Mouse (Mus musculus): ENCODE results near the gene 5430427O19Rik. TPM values are rescaled to one million over a fixed set of nuclear protein-coding genes. Genes with fewer than 3 reads are reported as not detected.

5430427O19Rik gene
- 0.04 and 0.05 TPM in 2 replicates for polyA plus RNA-seq (2014; fragmentation: Nextera tagmentation; extraction: Ambion mirVana)

- Histone ChIP-seq H3K9me3 (ENCODE audit: control insufficient read depth, low read length) (no peaks in the 10 kb centered on the region), H3K4me2 (no peak within 1 kb of the TSS), H3K36me3 (ENCODE audit: control insufficient read depth, insufficient read depth, low read length) (no peaks in the 10 kb centered on the region), H3K9ac (ENCODE audit: low read length) (no peak within 1 kb of the TSS), H3K27me3 (ENCODE audit: control insufficient read depth, insufficient read depth, low read length) (no peaks in the 10 kb centered on the region), H3K27ac (ENCODE audit: low read depth, low read length) (no peak within 1 kb of the TSS), H3K4me3 (ENCODE audit: low read depth, low read length) (no peak within 1 kb of the TSS), H3K4me1 (ENCODE audit: control insufficient read depth, insufficient read depth, low read length) (no peaks in the 10 kb centered on the region)
- 80% methylated on average over 3 of the region's 3 CpGs for WGBS
- DNase-seq (ENCODE audit: low spot score, missing footprints) (no peak), ATAC-seq (ENCODE audit: low FRiP score) (no peak)
Measured at GRCm38 (mm10) chrX:85869914-85870483, at the start of gene 5430427O19Rik. 5430427O19Rik (plus strand) TSS chrX:85870354.

- 87% methylated on average over 3 of the region's 3 CpGs for WGBS
- no peaks in the 10 kb centered on the region for H3K36me3 ChIP-seq (ENCODE audit: control insufficient read depth, insufficient read depth, low read length)
- H3K4me3 ChIP-seq (ENCODE audit: low read depth, low read length): no peak overlapping the region
- H3K4me2 ChIP-seq: no peak overlapping the region
- no peaks in the 10 kb centered on the region for H3K27me3 ChIP-seq (ENCODE audit: control insufficient read depth, insufficient read depth, low read length)
- H3K27ac ChIP-seq (ENCODE audit: low read depth, low read length): no peak overlapping the region
- H3K9ac ChIP-seq (ENCODE audit: low read length): no peak overlapping the region
- no peaks in the 10 kb centered on the region for H3K9me3 ChIP-seq (ENCODE audit: control insufficient read depth, low read length)
- no peak for ATAC-seq (ENCODE audit: low FRiP score)
- DNase-seq (ENCODE audit: low spot score, missing footprints): no peak
- H3K4me1 ChIP-seq (ENCODE audit: control insufficient read depth, insufficient read depth, low read length): no peaks in the 10 kb centered on the region
Measured at GRCm38 (mm10) chrX:85827719-85828453, 42.3 kb upstream of the 5430427O19Rik start.

GRCm38 (mm10) chrX:85829000-85829399 lies 41.2 kb upstream of the 5430427O19Rik start:
- H3K27ac ChIP-seq (ENCODE audit: low read depth, low read length): no peak overlapping the region
- ATAC-seq (ENCODE audit: low FRiP score) (peak; percentile 48), DNase-seq (ENCODE audit: low spot score, missing footprints) (no peak)
- H3K4me1 ChIP-seq (ENCODE audit: control insufficient read depth, insufficient read depth, low read length): no peaks in the 10 kb centered on the region
- no peaks in the 10 kb centered on the region for H3K9me3 ChIP-seq (ENCODE audit: control insufficient read depth, low read length)
- no peaks in the 10 kb centered on the region for H3K36me3 ChIP-seq (ENCODE audit: control insufficient read depth, insufficient read depth, low read length)
- H3K27me3 ChIP-seq (ENCODE audit: control insufficient read depth, insufficient read depth, low read length): no peaks in the 10 kb centered on the region
- H3K4me3 ChIP-seq (ENCODE audit: low read depth, low read length): no peak overlapping the region
- H3K4me2 ChIP-seq: no peak overlapping the region
- H3K9ac ChIP-seq (ENCODE audit: low read length): no peak overlapping the region

GRCm38 (mm10) chrX:85839174-85839573 lies 31.0 kb upstream of the 5430427O19Rik start:
- Histone ChIP-seq H3K36me3 (ENCODE audit: control insufficient read depth, insufficient read depth, low read length) (no peaks in the 10 kb centered on the region), H3K4me3 (ENCODE audit: low read depth, low read length) (no peak overlapping the region), H3K4me2 (no peak overlapping the region), H3K9me3 (ENCODE audit: control insufficient read depth, low read length) (no peaks in the 10 kb centered on the region), H3K27me3 (ENCODE audit: control insufficient read depth, insufficient read depth, low read length) (no peaks in the 10 kb centered on the region), H3K4me1 (ENCODE audit: control insufficient read depth, insufficient read depth, low read length) (no peaks in the 10 kb centered on the region), H3K9ac (ENCODE audit: low read length) (no peak overlapping the region), H3K27ac (ENCODE audit: low read depth, low read length) (no peak overlapping the region)
- ATAC-seq (ENCODE audit: low FRiP score) (no peak), DNase-seq (ENCODE audit: low spot score, missing footprints) (no peak)

- 76% methylated on average over 3 of the region's 3 CpGs for WGBS
Measured at GRCm38 (mm10) chrX:85855938-85856337, 14.2 kb upstream of the 5430427O19Rik start.

GRCm38 (mm10) chrX:85857169-85857568 lies 13.0 kb upstream of the 5430427O19Rik start:
- Histone ChIP-seq H3K4me3 (ENCODE audit: low read depth, low read length) (no peak overlapping the region), H3K4me2 (no peak overlapping the region), H3K36me3 (ENCODE audit: control insufficient read depth, insufficient read depth, low read length) (no peaks in the 10 kb centered on the region), H3K27ac (ENCODE audit: low read depth, low read length) (no peak overlapping the region), H3K9ac (ENCODE audit: low read length) (no peak overlapping the region), H3K27me3 (ENCODE audit: control insufficient read depth, insufficient read depth, low read length) (no peaks in the 10 kb centered on the region), H3K9me3 (ENCODE audit: control insufficient read depth, low read length) (no peaks in the 10 kb centered on the region), H3K4me1 (ENCODE audit: control insufficient read depth, insufficient read depth, low read length) (no peaks in the 10 kb centered on the region)
- no peak for ATAC-seq (ENCODE audit: low FRiP score)
- no peak for DNase-seq (ENCODE audit: low spot score, missing footprints)

More at GRCm38 (mm10) chrX:85855938-85856337, 14.2 kb upstream of the 5430427O19Rik start:
- ATAC-seq (ENCODE audit: low FRiP score) (no peak), DNase-seq (ENCODE audit: low spot score, missing footprints) (no peak)
- H3K36me3 ChIP-seq (ENCODE audit: control insufficient read depth, insufficient read depth, low read length): no peaks in the 10 kb centered on the region
- no peaks in the 10 kb centered on the region for H3K9me3 ChIP-seq (ENCODE audit: control insufficient read depth, low read length)
- no peak overlapping the region for H3K4me3 ChIP-seq (ENCODE audit: low read depth, low read length)
- H3K27ac ChIP-seq (ENCODE audit: low read depth, low read length): no peak overlapping the region
- no peak overlapping the region for H3K9ac ChIP-seq (ENCODE audit: low read length)
- H3K4me2 ChIP-seq: no peak overlapping the region
- H3K4me1 ChIP-seq (ENCODE audit: control insufficient read depth, insufficient read depth, low read length): no peaks in the 10 kb centered on the region
- no peaks in the 10 kb centered on the region for H3K27me3 ChIP-seq (ENCODE audit: control insufficient read depth, insufficient read depth, low read length)

- Histone ChIP-seq H3K9me3 (ENCODE audit: control insufficient read depth, low read length) (no peaks in the 10 kb centered on the region), H3K9ac (ENCODE audit: low read length) (no peak overlapping the region), H3K27me3 (ENCODE audit: control insufficient read depth, insufficient read depth, low read length) (no peaks in the 10 kb centered on the region), H3K27ac (ENCODE audit: low read depth, low read length) (no peak overlapping the region), H3K4me3 (ENCODE audit: low read depth, low read length) (no peak overlapping the region), H3K4me1 (ENCODE audit: control insufficient read depth, insufficient read depth, low read length) (no peaks in the 10 kb centered on the region), H3K4me2 (no peak overlapping the region), H3K36me3 (ENCODE audit: control insufficient read depth, insufficient read depth, low read length) (no peaks in the 10 kb centered on the region)
- ATAC-seq (ENCODE audit: low FRiP score) (no peak), DNase-seq (ENCODE audit: low spot score, missing footprints) (no peak)
- WGBS: 79% methylated on average over 3 of the region's 3 CpGs
Measured at GRCm38 (mm10) chrX:85868079-85868478, 2.1 kb upstream of the 5430427O19Rik start.

- Histone ChIP-seq H3K4me1 (ENCODE audit: control insufficient read depth, insufficient read depth, low read length) (no peaks in the 10 kb centered on the region), H3K9ac (ENCODE audit: low read length) (no peak overlapping the region), H3K9me3 (ENCODE audit: control insufficient read depth, low read length) (no peaks in the 10 kb centered on the region), H3K27me3 (ENCODE audit: control insufficient read depth, insufficient read depth, low read length) (no peaks in the 10 kb centered on the region), H3K4me3 (ENCODE audit: low read depth, low read length) (no peak overlapping the region), H3K27ac (ENCODE audit: low read depth, low read length) (no peak overlapping the region), H3K4me2 (no peak overlapping the region), H3K36me3 (ENCODE audit: control insufficient read depth, insufficient read depth, low read length) (no peaks in the 10 kb centered on the region)
- ATAC-seq (ENCODE audit: low FRiP score) (no peak), DNase-seq (ENCODE audit: low spot score, missing footprints) (no peak)
- WGBS: 96% methylated on average over 11 of the region's 11 CpGs
Measured at GRCm38 (mm10) chrX:85871371-85872056, 1.4 kb downstream of the 5430427O19Rik start.

GRCm38 (mm10) chrX:85874367-85874766 lies 4.2 kb downstream of the 5430427O19Rik start:
- H3K4me3 ChIP-seq (ENCODE audit: low read depth, low read length): no peak overlapping the region
- H3K9me3 ChIP-seq (ENCODE audit: control insufficient read depth, low read length): no peaks in the 10 kb centered on the region
- no peak overlapping the region for H3K27ac ChIP-seq (ENCODE audit: low read depth, low read length)
- H3K9ac ChIP-seq (ENCODE audit: low read length): no peak overlapping the region
- no peaks in the 10 kb centered on the region for H3K4me1 ChIP-seq (ENCODE audit: control insufficient read depth, insufficient read depth, low read length)
- ATAC-seq (ENCODE audit: low FRiP score) (no peak), DNase-seq (ENCODE audit: low spot score, missing footprints) (no peak)
- WGBS: 90% methylated on average over 4 of the region's 4 CpGs
- no peak overlapping the region for H3K4me2 ChIP-seq
- no peaks in the 10 kb centered on the region for H3K27me3 ChIP-seq (ENCODE audit: control insufficient read depth, insufficient read depth, low read length)
- H3K36me3 ChIP-seq (ENCODE audit: control insufficient read depth, insufficient read depth, low read length): no peaks in the 10 kb centered on the region
